Mouse (Mus musculus): ENCODE measurements around the gene Csf2rb2. TPM values are rescaled to one million over a fixed set of nuclear protein-coding genes. Genes with fewer than 3 reads are reported as not detected.

Gene Csf2rb2
- total RNA-seq, 2 experiments from 2014 or later: 0.93 to 1.9 TPM

Small RNA genes lying within 50 kb of the gene (microRNA-seq; reads per million reads assigned to microRNA genes)
- 0 reads per million in 2 experiments for gene Mir7676-1
- 0 reads per million in 2 experiments for gene Mir7676-2

Other genes with a start within 250 kb of the Csf2rb2 start
- gene Cacng2, start 185.7 kb downstream of the Csf2rb2 start, total RNA-seq (2021): not detected
- 10 to 100 TPM; 53.4 to 55.0 TPM for gene Ift27, start 131.6 kb downstream of the Csf2rb2 start, total RNA-seq (2021)
- gene Pvalb, start 99.3 kb downstream of the Csf2rb2 start, total RNA-seq (2021): over 10,000 TPM; 19,167 to 21,154 TPM
- gene Ncf4, start 60.9 kb downstream of the Csf2rb2 start, total RNA-seq (2021): 1 to 10 TPM in 1 of 2 experiments, under 1 TPM in 1; 1.00 to 3.0 TPM
- 1 to 10 TPM; 1.1 to 2.1 TPM for gene Csf2rb, start 20.0 kb upstream of the Csf2rb2 start, total RNA-seq (2021)
- gene Tex33, start 90.2 kb upstream of the Csf2rb2 start, total RNA-seq (2021): not detected
- 10 to 100 TPM; 19.6 to 21.2 TPM for gene Tst, start 100.2 kb upstream of the Csf2rb2 start, total RNA-seq (2021)
- 10 to 100 TPM; 49.4 to 49.8 TPM for gene Mpst, start 100.7 kb upstream of the Csf2rb2 start, total RNA-seq (2021)
- 10 to 100 TPM; 34.6 to 41.4 TPM for gene Kctd17, start 122.8 kb upstream of the Csf2rb2 start, total RNA-seq (2021)
- not detected for gene Tmprss6, start 162.9 kb upstream of the Csf2rb2 start, total RNA-seq (2021)
- gene Il2rb, start 189.6 kb upstream of the Csf2rb2 start, total RNA-seq (2021): not detected
- 10 to 100 TPM; 36.9 to 40.4 TPM for gene C1qtnf6, start 225.7 kb upstream of the Csf2rb2 start, total RNA-seq (2021)
- under 1 TPM in 1 of 2 experiments, not detected in 1; 0.04 TPM for gene Sstr3, start 239.0 kb upstream of the Csf2rb2 start, total RNA-seq (2021)